Mouse (Mus musculus): ENCODE data around the gene Olfr957. TPM values are rescaled to one million over a fixed set of nuclear protein-coding genes. Genes with fewer than 3 reads are reported as not detected.

The Olfr957 gene
- polyA plus RNA-seq (2014; fragmentation: Illumina TruSeq; extraction: RNeasy Lipid Tissue Mini Kit (QIAGEN cat#74804); ENCODE audit: low replicate concordance): not detected

DNA sequence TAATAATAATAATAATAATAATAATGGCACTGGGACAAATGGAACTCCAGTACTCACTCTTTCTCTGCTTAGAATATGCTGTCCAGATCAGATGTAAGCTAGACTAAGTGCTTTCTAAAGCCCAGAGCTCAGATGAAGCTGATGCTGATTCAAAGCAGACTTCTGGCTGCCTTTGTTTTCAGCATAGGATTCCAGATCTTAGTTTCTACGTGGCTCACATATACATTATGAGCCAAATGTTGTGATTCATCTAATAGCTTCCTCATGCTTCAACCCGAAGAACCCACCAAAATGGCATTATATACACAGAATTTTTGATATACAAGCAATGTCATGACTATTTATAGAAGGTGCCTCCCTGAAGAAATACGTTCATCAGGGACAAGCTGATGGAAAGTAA is at the start of gene Olfr957:
TSS of gene Olfr957 (minus strand) at position 279 of the 400 bp plus-strand sequence.

DNA sequence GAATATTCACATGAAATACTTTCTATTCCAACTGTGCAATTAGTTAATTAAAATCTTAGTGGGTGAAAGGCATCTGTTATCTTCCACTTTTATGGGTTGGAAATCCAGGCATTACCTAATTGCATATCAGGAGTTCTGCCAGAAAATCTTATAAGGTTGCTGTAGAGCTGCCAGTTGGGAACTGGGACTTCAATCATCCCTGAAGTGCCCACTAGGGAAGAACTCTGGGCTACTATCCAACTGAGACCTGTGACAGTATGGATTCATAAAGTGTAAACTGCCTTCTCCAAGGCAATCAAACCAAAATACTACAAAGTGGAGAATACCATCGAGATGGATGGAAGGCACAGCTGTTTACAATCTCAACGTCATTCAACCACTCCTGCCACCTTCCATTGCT is 38.3 kb upstream of the Olfr957 start, which contains the start of gene Olfr958:
TSS of gene Olfr958 (minus strand) at position 109 of the 400 bp plus-strand sequence.

DNA sequence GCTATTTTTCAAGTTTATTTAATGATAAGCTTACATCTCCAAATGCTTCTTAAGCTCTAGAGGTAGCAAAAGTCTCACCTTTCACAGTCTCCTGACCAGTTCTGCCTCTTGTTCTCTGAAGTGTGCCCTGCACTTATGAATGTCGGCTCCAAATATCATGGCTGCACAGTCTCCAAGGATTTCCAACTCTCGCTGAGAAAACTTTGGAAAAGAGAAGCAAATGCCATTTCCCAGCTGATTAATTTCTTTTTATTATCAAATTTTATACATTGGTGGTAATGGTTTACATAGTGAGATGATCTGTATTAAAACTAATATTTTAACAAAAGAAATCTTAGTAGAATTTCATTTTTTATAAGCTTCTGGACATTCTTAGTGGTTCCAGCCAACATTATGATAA is 21.7 kb downstream of the Olfr957 start, which contains the start of gene Olfr44:
TSS of gene Olfr44 (minus strand) at position 101 of the 400 bp plus-strand sequence.

DNA sequence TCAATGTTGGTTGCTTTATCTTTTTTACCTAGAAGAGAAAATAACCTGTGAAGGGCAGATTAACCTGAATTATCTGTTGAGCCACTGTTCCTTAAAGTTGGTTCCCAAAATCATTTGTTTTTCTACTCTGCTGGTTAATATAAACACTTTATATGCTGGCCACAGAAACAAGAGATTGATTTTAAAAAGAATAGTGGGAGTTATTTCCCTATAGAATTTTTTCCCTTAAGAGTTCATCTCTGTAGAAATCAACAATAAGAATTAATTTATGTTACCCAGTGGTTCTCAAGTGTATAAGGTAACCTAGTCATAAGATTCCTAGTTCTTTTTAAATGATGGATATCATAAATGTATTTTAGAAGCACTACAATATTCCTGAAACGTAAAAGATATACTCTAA is 43.8 kb downstream of the Olfr957 start, which contains the start of gene Olfr955:
TSS of gene Olfr955 (minus strand) at position 101 of the 400 bp plus-strand sequence.

Other genes with a start within 250 kb of the Olfr957 start
- gene Olfr945, start 239.0 kb downstream of the Olfr957 start, polyA plus RNA-seq (2014; fragmentation: Illumina TruSeq; extraction: RNeasy Lipid Tissue Mini Kit (QIAGEN cat#74804); ENCODE audit: low replicate concordance): not detected
- not detected for gene Olfr948, start 189.8 kb downstream of the Olfr957 start, polyA plus RNA-seq (2014; fragmentation: Illumina TruSeq; extraction: RNeasy Lipid Tissue Mini Kit (QIAGEN cat#74804); ENCODE audit: low replicate concordance)
- not detected for gene Olfr951, start 128.4 kb downstream of the Olfr957 start, polyA plus RNA-seq (2014; fragmentation: Illumina TruSeq; extraction: RNeasy Lipid Tissue Mini Kit (QIAGEN cat#74804); ENCODE audit: low replicate concordance)
- gene Olfr952, start 88.7 kb downstream of the Olfr957 start, polyA plus RNA-seq (2014; fragmentation: Illumina TruSeq; extraction: RNeasy Lipid Tissue Mini Kit (QIAGEN cat#74804); ENCODE audit: low replicate concordance): not detected
- not detected for gene Olfr954, start 59.1 kb downstream of the Olfr957 start, polyA plus RNA-seq (2014; fragmentation: Illumina TruSeq; extraction: RNeasy Lipid Tissue Mini Kit (QIAGEN cat#74804); ENCODE audit: low replicate concordance)
- gene Olfr955, start 43.9 kb downstream of the Olfr957 start, polyA plus RNA-seq (2014; fragmentation: Illumina TruSeq; extraction: RNeasy Lipid Tissue Mini Kit (QIAGEN cat#74804); ENCODE audit: low replicate concordance): not detected
- gene Olfr44, start 21.8 kb downstream of the Olfr957 start, polyA plus RNA-seq (2014; fragmentation: Illumina TruSeq; extraction: RNeasy Lipid Tissue Mini Kit (QIAGEN cat#74804); ENCODE audit: low replicate concordance): not detected
- not detected for gene Olfr958, start 38.2 kb upstream of the Olfr957 start, polyA plus RNA-seq (2014; fragmentation: Illumina TruSeq; extraction: RNeasy Lipid Tissue Mini Kit (QIAGEN cat#74804); ENCODE audit: low replicate concordance)
- gene Olfr959, start 59.8 kb upstream of the Olfr957 start, polyA plus RNA-seq (2014; fragmentation: Illumina TruSeq; extraction: RNeasy Lipid Tissue Mini Kit (QIAGEN cat#74804); ENCODE audit: low replicate concordance): not detected
- 1.5 TPM for gene AW551984, start 88.6 kb upstream of the Olfr957 start, polyA plus RNA-seq (2014; fragmentation: Illumina TruSeq; extraction: RNeasy Lipid Tissue Mini Kit (QIAGEN cat#74804); ENCODE audit: low replicate concordance)
- not detected for gene Olfr148, start 94.8 kb upstream of the Olfr957 start, polyA plus RNA-seq (2014; fragmentation: Illumina TruSeq; extraction: RNeasy Lipid Tissue Mini Kit (QIAGEN cat#74804); ENCODE audit: low replicate concordance)
- gene Olfr960, start 105.6 kb upstream of the Olfr957 start, polyA plus RNA-seq (2014; fragmentation: Illumina TruSeq; extraction: RNeasy Lipid Tissue Mini Kit (QIAGEN cat#74804); ENCODE audit: low replicate concordance): not detected
- not detected for gene Olfr961, start 129.3 kb upstream of the Olfr957 start, polyA plus RNA-seq (2014; fragmentation: Illumina TruSeq; extraction: RNeasy Lipid Tissue Mini Kit (QIAGEN cat#74804); ENCODE audit: low replicate concordance)
- gene Olfr963, start 151.4 kb upstream of the Olfr957 start, polyA plus RNA-seq (2014; fragmentation: Illumina TruSeq; extraction: RNeasy Lipid Tissue Mini Kit (QIAGEN cat#74804); ENCODE audit: low replicate concordance): not detected
- gene Olfr149, start 191.3 kb upstream of the Olfr957 start, polyA plus RNA-seq (2014; fragmentation: Illumina TruSeq; extraction: RNeasy Lipid Tissue Mini Kit (QIAGEN cat#74804); ENCODE audit: low replicate concordance): not detected
- gene Olfr965, start 195.5 kb upstream of the Olfr957 start, polyA plus RNA-seq (2014; fragmentation: Illumina TruSeq; extraction: RNeasy Lipid Tissue Mini Kit (QIAGEN cat#74804); ENCODE audit: low replicate concordance): not detected
- gene Olfr150, start 215.2 kb upstream of the Olfr957 start, polyA plus RNA-seq (2014; fragmentation: Illumina TruSeq; extraction: RNeasy Lipid Tissue Mini Kit (QIAGEN cat#74804); ENCODE audit: low replicate concordance): not detected
- gene Olfr967, start 230.4 kb upstream of the Olfr957 start, polyA plus RNA-seq (2014; fragmentation: Illumina TruSeq; extraction: RNeasy Lipid Tissue Mini Kit (QIAGEN cat#74804); ENCODE audit: low replicate concordance): not detected